Mouse (Mus musculus) G1E-ER4 (cell line): ENCODE results near the gene 4931414P19Rik. TPM values are rescaled to one million over a fixed set of nuclear protein-coding genes. Genes with fewer than 3 reads are reported as not detected.

Source experiments
- GATA1 ChIP-seq: IDR thresholded peaks from one replicate; pipeline ENCODE4 v1.8.0; 2012; ENCODE audit warnings: low read length, inconsistent platforms
- polyA plus RNA-seq: library from polyadenylated mRNA; stranded (reverse); fragments of >175 nt; gene quantifications from 2 replicates; pipeline ENCODE4 v1.2.3, GENCODE M21; 2012

The 4931414P19Rik gene
- polyA plus RNA-seq, 1 experiment, result 19.6 TPM

DNA sequence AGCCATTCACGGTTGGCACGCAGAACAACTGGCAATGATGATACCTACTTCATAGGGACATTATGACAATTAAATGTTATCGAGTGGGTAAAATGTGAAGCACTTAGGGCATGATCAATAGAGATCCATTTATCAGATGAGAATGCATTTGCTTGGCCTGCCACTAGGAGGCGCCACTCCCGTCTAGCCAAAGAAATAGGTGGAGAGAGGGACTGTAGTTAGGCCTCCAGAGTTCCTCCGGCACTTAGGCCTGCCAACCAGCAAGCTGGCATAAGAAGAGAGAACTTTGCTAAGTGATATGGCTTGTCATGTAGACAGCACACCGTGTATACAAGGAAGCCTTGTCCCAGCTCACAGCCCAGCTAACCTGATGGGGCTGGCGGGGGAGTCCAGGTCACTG lies 31.2 kb upstream of the 4931414P19Rik start:
- TF ChIP-seq GATA1, result no peak

- TF ChIP-seq GATA1, result no peak
Measured at GRCm38 (mm10) chr14:54634182-54634581, 28.4 kb upstream of the 4931414P19Rik start.

DNA sequence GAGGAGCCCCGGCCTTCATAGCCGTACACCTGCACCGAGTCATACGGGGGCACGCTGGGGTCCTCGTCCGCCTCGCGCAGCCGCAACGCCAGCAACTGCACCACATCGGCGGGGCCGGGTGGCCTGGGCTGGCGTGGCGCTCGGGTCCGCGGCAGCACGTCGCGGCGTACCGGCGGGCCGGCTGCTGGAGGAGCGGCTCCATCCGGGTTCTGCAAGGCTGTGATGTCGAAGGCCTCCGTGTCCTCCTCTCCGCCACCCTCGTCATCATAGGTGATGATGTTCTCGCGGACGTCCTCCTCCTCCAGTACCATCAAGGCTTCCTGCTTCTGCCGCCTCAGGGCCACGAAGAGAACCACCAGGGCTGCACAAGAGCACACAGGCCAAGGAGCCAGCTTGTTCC lies 26.5 kb upstream of the 4931414P19Rik start:
- TF ChIP-seq GATA1, result no peak

DNA sequence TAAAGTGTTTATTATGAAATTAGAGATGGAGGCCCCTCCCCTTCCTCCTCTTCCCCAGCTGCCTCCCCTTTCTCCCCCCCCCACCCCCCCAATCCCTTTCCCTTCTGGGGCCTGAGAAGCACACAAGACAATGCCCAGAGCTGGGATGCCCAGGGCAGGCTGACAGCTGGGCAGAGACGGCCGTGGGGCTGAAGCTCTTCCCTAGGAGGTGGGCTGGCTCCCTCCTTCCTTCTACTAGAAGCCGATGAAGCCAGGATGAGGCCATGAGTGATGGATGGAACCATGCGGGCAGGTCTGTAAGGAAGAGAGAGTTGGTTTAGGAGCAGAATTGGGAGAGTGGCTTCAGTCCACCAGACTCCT lies 25.4 kb upstream of the 4931414P19Rik start:
- no peak for TF ChIP-seq GATA1

- TF ChIP-seq GATA1, result no peak
Measured at GRCm38 (mm10) chr14:54630583-54631239, 24.9 kb upstream of the 4931414P19Rik start.

GRCm38 (mm10) chr14:54629797-54630196 lies 24.0 kb upstream of the 4931414P19Rik start:
- no peak for TF ChIP-seq GATA1

GRCm38 (mm10) chr14:54628103-54628502 lies 22.3 kb upstream of the 4931414P19Rik start:
- TF ChIP-seq GATA1, result no peak

DNA sequence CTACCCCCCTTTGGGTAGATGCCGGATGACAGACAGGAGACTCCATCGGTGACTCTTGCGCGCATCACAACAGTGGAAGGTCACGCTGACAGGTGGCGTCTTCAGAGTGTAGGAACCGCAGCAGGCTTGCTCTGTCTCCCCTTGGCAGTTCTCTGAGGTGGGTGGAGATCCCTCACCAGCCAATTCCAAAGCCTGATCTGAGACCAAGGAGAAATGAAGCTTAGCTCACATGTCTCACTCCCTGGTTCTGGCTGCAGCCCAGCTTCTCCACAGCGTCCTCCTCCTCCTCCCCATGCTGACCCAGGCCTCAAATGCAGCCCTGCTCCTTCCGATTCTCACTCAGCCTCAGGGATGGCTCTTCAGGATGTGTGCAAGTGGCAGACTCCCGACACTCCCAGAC lies 19.2 kb upstream of the 4931414P19Rik start:
- TF ChIP-seq GATA1, result no peak

DNA sequence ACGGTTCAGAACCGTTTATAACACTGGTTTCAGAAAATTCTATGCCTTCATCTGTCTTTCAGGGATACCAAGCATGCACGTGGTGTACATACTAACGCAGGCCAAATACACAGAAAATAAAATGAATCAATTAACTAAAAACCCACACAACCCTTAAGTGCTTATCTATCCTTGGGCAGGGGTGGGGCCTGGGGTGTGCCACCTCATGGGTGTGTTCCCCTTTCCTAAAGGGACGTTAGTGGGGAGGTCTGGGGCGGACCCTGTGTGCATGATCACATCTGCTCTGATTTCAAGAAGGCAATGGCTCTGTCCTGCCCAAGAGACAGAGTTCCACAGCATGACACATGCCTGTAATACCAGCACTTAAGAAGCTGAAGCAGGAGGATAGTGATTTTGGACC lies 17.5 kb upstream of the 4931414P19Rik start:
- TF ChIP-seq GATA1, result no peak

- no peak for TF ChIP-seq GATA1
Measured at GRCm38 (mm10) chr14:54621133-54621532, 15.3 kb upstream of the 4931414P19Rik start, which contains the start of gene Psmb11. TSS of gene Psmb11 (plus strand) at chr14:54621433.

GRCm38 (mm10) chr14:54617897-54618365 lies 12.1 kb upstream of the 4931414P19Rik start, which contains the start of gene Psmb5:
TSS of gene Psmb5 (minus strand) at chr14:54618022.
- TF ChIP-seq GATA1, result no peak

DNA sequence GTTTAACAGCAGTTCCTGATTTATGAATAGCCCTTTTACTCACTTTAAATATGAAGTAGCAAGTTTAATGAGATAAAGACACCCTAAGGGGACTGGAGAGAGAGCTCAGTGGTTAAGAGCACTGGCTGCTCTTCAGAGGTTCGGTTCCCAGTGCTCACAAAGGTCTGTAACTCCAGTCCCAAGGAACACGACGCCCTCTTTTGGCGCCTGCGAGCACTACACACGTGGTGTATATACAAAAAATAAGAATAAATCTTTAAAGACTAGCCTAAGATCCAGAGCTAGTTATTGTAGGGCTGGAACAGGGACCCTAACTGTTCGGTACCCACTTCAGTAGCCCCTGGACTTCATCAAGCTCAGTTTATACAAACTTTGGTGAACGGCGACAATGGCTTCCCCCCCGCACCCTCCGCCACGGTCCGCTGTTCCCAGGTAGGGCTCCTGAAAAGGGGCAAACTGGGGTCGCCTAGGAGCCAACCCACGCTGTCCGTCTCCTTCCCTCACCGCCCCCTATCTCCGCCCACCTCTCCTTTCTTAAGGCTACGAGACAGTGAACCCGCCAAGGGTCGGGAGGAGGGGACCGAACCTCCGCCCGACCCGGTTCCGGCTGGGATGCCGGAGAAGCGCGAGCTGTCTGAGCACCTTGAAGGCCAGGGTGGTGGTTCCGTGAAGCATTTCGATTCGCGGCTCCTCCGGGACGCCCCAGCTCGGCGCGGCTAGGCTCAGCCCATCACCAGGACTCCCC lies 11.5 kb upstream of the 4931414P19Rik start:
- TF ChIP-seq GATA1, result no peak

DNA sequence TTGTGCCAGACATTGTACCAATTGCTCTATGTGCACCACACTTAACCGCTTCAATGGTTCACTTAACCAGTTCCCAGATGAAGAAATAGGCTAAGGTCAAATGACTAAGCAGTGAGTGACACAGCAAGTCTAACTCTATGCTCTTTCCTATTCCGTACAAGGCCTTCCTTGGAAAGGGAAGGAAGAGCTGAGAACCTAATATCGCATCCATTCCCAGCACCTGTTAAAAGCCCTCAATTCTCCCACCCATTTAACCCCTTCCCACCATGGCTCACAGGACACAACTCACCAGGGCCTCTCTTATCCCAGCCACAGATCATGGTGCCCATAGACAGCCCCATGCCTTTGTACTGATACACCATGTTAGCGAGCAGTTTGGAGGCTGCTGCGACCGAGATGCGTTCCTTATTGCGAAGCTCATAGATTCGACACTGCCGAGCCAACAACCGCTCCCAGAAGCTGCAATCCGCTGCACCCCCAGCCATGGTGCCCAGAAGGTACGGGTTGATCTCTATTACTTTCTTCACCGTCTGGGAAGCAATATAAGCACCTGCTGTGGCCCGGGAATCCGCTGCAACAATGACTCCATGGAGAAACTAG lies 10.5 kb upstream of the 4931414P19Rik start:
- no peak for TF ChIP-seq GATA1

GRCm38 (mm10) chr14:54610648-54611047 lies 4.9 kb upstream of the 4931414P19Rik start:
- TF ChIP-seq GATA1, result no peak

DNA sequence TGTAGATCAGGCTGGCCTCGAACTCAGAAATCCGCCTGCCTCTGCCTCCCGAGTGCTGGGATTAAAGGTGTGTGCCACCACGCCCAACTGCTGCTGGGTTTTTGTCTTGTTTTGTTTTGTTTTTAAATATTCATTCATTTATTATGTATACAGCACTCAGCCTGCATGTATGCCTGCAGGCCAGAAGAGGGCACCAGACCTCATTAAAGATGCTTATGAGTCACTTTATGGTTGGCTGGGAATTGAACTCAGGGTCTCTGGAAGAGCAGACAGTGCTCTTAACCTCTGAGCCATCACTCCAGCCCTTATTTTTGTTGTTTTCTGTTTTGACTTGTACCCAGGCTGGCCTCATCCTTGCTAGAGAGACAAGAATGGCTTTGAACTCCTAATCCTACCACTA lies 4.2 kb upstream of the 4931414P19Rik start:
- TF ChIP-seq GATA1, result no peak

- no peak for TF ChIP-seq GATA1
Measured at GRCm38 (mm10) chr14:54609245-54609644, 3.5 kb upstream of the 4931414P19Rik start.
